Mouse (Mus musculus): ENCODE data around the gene Pgm1. TPM values are rescaled to one million over a fixed set of nuclear protein-coding genes. Genes with fewer than 3 reads are reported as not detected.

Gene Pgm1
- total RNA-seq, 2 experiments from 2014 or later = 32.5 to 40.5 TPM

- peak; percentile 83 for DNase-seq
Observed at GRCm38 (mm10) chr4:100008371-100009090, 79.3 kb downstream of the Pgm1 start.

DNA sequence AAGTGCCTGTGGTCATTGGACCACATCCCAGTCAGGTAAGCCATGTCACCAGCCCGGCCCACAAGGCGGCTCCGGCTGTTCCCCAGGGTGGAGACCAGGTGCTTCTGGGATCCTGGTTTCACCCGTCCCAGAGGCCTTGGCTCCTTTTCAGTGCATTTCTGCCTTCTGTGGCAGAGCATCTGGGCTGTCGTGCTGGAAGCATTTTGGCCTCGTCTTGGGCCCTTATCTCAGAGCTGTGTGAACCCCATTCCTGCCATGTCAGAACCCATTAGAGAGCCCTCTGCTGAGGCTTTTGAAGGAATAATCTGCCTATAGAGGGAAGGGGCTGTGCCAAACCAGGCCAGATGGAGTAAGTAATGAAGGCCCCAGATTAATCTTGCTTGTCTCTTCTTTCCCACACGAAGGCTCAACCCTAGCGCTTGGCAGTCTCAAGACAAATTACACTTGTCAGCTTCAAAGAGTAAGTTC lies 80.0 kb downstream of the Pgm1 start:
- DNase-seq = peak; percentile 83
- intact Hi-C loops (cut with DNase I) = loop anchor here (5.0 kb wide), 1 partner anchor 528 kb away; no protein-coding TSS in a partner anchor

More at GRCm38 (mm10) chr4:100008371-100009090, 79.3 kb downstream of the Pgm1 start:
- intact Hi-C loops (cut with DNase I) = loop anchor here (5.0 kb wide), 1 partner anchor 529 kb away; no protein-coding TSS in a partner anchor

DNA sequence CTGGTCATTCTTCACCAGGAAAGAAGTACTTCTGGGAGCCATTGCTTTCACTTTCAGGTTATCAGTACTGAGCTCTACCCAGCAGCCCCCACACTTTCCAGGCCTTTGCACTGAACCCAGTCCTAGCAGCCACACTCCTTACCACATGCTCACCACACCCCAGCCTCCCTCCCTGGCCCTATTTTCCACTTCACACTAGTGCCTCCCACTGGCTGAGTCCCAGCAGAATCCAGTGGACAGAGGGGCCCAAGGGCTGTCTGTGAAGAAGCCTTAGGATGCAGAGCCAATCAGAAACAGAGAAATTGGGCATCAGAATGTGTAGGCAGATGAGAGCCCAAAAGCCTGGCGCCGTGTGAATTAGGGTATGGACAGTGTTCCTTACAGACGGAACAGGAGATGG lies 81.7 kb downstream of the Pgm1 start:
- intact Hi-C loops (cut with DNase I) = no loop called here

GRCm38 (mm10) chr4:100011563-100011962 lies 82.3 kb downstream of the Pgm1 start:
- intact Hi-C loops (cut with DNase I) = no loop called here
- peak; percentile 59 for DNase-seq

More for the DNA sequence above, 81.7 kb downstream of the Pgm1 start:
- peak; percentile 52 for DNase-seq

- DNase-seq = no peak
Observed at GRCm38 (mm10) chr4:100012361-100013035, 83.3 kb downstream of the Pgm1 start.

DNA sequence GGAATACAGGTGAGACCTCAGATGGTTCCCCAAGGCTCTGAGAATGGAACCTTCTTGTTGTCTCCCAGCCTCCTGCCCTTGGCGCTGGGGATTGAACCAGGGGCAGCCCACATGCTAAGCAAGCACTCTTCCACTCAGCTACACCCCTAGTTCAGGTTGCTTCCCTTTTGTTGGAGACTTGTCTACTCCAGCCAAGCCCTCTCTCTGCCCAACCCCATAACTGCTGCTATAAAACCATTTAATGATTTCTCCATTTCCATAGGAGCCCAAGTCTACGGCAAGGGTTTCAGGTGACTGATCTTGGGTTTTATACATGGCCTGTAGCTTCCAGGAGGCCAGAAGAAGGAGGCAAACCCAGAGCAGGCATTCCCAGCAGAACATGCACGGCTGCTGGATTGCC lies 98.6 kb downstream of the Pgm1 start:
- DNase-seq = no peak
- intact Hi-C loops (cut with DNase I) = loop anchor here (2.0 to 5.0 kb wide), 2 partner anchors 380 to 505 kb away; no protein-coding TSS in a partner anchor

More at GRCm38 (mm10) chr4:100012361-100013035, 83.3 kb downstream of the Pgm1 start:
- intact Hi-C loops (cut with DNase I) = no loop called here

DNA sequence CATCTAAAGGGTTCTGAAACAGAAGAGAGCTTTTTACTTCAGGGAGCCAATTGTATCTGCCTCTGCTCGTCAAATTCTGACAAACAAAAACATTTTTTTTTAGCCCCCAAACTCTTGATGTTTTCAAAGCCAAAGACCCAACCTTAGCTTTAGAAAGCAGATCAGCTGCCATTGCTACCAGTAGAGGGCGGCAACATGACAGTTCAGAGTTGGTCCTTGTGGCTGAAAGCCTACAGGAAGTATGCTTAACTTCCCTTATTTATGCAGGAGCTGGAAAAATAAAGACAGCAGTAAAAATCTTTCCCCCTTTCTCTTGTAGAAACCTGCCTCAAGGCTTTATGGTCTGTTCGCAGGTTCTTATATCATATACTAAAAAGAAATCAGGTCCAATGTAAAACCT lies 99.4 kb downstream of the Pgm1 start:
- peak; percentile 83 for DNase-seq
- intact Hi-C loops (cut with DNase I) = loop anchor here (5.0 kb wide), 1 partner anchor 379 kb away; no protein-coding TSS in a partner anchor

GRCm38 (mm10) chr4:100031270-100031669 lies 102.1 kb downstream of the Pgm1 start:
- no peak for DNase-seq
- intact Hi-C loops (cut with DNase I) = no loop called here

GRCm38 (mm10) chr4:100032608-100033007 lies 103.4 kb downstream of the Pgm1 start:
- intact Hi-C loops (cut with DNase I) = no loop called here
- DNase-seq = no peak

DNA sequence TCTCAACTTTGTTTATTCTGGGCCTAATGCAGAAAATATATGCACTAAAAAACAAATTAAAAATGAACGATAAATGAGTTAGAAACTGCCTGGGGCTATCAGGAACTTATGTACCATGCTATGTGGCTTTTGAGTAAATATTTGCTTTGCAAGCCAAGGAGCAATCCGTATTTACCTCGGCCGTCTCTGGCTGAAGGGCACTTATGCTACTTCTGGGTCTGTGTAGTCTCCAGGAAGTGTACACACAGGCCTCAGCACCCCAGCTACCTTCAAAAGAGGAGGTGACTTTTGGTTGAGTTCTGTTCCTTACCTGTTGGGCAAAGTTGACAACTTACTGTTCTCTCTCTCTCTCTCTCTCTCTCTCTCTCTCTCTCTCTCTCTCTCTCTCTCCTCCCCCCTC lies 104.7 kb downstream of the Pgm1 start:
- intact Hi-C loops (cut with DNase I) = no loop called here
- DNase-seq = no peak

- intact Hi-C loops (cut with DNase I) = no loop called here
- no peak for DNase-seq
Observed at GRCm38 (mm10) chr4:100034971-100035370, 105.8 kb downstream of the Pgm1 start.

DNA sequence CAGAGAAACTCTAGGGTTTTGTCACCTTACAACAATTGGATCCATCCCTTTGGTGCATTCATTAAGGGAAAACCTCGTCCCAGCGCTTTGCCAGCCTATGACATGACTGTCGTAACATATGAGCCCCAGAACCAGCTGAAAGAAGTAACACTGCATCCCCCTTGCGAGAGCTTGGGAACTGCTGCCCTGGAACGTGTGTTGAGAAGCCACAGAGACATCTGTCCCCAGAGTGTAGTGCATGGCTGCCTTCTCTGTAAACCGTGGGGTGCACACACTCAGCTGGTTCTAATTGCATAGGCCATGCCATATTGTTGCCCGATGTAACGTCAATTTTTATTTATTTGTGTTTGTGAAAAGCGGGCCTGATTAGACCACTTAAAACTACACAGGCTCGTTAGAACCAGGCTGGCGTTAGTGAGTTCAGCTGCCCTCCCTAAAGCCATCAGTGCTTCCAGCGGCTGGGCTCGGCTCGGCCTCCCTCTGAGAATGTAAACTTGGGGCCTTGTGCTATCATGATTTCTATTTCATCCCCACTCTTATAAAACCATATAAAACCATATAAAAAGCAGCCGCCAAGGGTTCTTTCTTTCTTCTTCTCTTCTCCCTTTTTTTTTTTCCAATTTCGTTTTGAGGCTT lies 106.8 kb downstream of the Pgm1 start:
- intact Hi-C loops (cut with DNase I) = no loop called here

More for the DNA sequence above, 106.8 kb downstream of the Pgm1 start:
- no peak for DNase-seq

Other genes with a start within 250 kb of the Pgm1 start
- 10 to 100 TPM; 13.1 to 13.5 TPM for gene Alg6, start 213.8 kb upstream of the Pgm1 start, total RNA-seq (2021)
- 10 to 100 TPM in 1 of 2 experiments, 1 to 10 TPM in 1; 9.4 to 11.6 TPM for gene Efcab7, start 100.2 kb upstream of the Pgm1 start, total RNA-seq (2021)
- gene Itgb3bp, start 399 bp downstream of the Pgm1 start, total RNA-seq (2021) = 1 to 10 TPM; 4.1 to 4.5 TPM
- 1 to 10 TPM; 1.2 to 1.4 TPM for gene Ror1, start 166.4 kb downstream of the Pgm1 start, total RNA-seq (2021)